Mouse (Mus musculus) layer of hippocampus, postnatal 10 days (tissue): ENCODE results near the gene Adgrg1. TPM values are rescaled to one million over a fixed set of nuclear protein-coding genes. Genes with fewer than 3 reads are reported as not detected.
"Not testable (repeated sequence)": the region's sequence is repeated elsewhere in the genome, so short reads cannot be mapped to it uniquely, and the experiment has no call there.

Source experiments
- DNase-seq, 2 experiments: peaks; one replicate each; pipeline ENCODE4 v3.0.0; 2021; ENCODE audit warnings: low spot score in 2 of 2
- total RNA-seq, 2 experiments: library from RNA; stranded (reverse); gene quantifications; 2 replicates each; pipeline ENCODE4 v1.2.3; 2021

Gene Adgrg1
- total RNA-seq, 2 experiments from 2014 or later: 160 to 164 TPM

- peak; percentile 37 to 48 for DNase-seq
Measured at GRCm38 (mm10) chr8:95025421-95025820, 50.9 kb downstream of the Adgrg1 start.

- not testable (repeated sequence) for DNase-seq
Measured at GRCm38 (mm10) chr8:95028391-95028790, 53.8 kb downstream of the Adgrg1 start.

GRCm38 (mm10) chr8:95037106-95037925 is 62.8 kb downstream of the Adgrg1 start:
- DNase-seq: peak; percentile 28 to 49

- no peak for DNase-seq
Measured at GRCm38 (mm10) chr8:95041883-95042784, 67.6 kb downstream of the Adgrg1 start.

- DNase-seq: no peak
Measured at GRCm38 (mm10) chr8:95044811-95045210, 70.3 kb downstream of the Adgrg1 start.

GRCm38 (mm10) chr8:95046982-95047381 is 72.4 kb downstream of the Adgrg1 start:
- no peak for DNase-seq

GRCm38 (mm10) chr8:95047884-95048680 is 73.5 kb downstream of the Adgrg1 start:
- no peak for DNase-seq

- DNase-seq: no peak
Measured at GRCm38 (mm10) chr8:95049636-95050035, 75.1 kb downstream of the Adgrg1 start.

- DNase-seq: no peak
Measured at GRCm38 (mm10) chr8:95054438-95054837, 79.9 kb downstream of the Adgrg1 start.

GRCm38 (mm10) chr8:95054927-95055510 is 80.5 kb downstream of the Adgrg1 start, which contains the start of gene Drc7:
Gene Drc7, plus strand, starts transcription at chr8:95055103.
- peak; percentile 12 to 21 for DNase-seq

GRCm38 (mm10) chr8:95056414-95056813 is 81.9 kb downstream of the Adgrg1 start:
- no peak for DNase-seq

- no peak for DNase-seq
Measured at GRCm38 (mm10) chr8:95058661-95059060, 84.1 kb downstream of the Adgrg1 start.

GRCm38 (mm10) chr8:95059812-95060533 is 85.4 kb downstream of the Adgrg1 start:
- DNase-seq: no peak

Other genes with a start within 250 kb of the Adgrg1 start
- not detected for gene Ccl22, start 229.2 kb upstream of the Adgrg1 start, total RNA-seq
- 100 to 1,000 TPM; 348 to 361 TPM for gene Cx3cl1, start 202.7 kb upstream of the Adgrg1 start, total RNA-seq
- 1 to 10 TPM; 6.4 to 7.5 TPM for gene Ccl17, start 164.3 kb upstream of the Adgrg1 start, total RNA-seq
- 10 to 100 TPM; 66.3 to 76.9 TPM for gene Coq9, start 136.4 kb upstream of the Adgrg1 start, total RNA-seq
- gene Ciapin1, start 136.4 kb upstream of the Adgrg1 start, total RNA-seq: 10 to 100 TPM; 73.4 to 95.8 TPM
- gene Polr2c, start 117.3 kb upstream of the Adgrg1 start, total RNA-seq: 10 to 100 TPM; 52.8 to 58.3 TPM
- gene Dok4, start 98.4 kb upstream of the Adgrg1 start, total RNA-seq: 10 to 100 TPM; 75.5 to 81.2 TPM
- 1 to 10 TPM; 4.0 to 4.2 TPM for gene Ccdc102a, start 56.7 kb upstream of the Adgrg1 start, total RNA-seq
- gene Adgrg5, start 51.1 kb upstream of the Adgrg1 start, total RNA-seq: under 1 TPM; 0.18 to 0.55 TPM
- under 1 TPM; 0.20 to 0.48 TPM for gene Adgrg3, start 42.9 kb downstream of the Adgrg1 start, total RNA-seq
- gene Drc7, start 80.4 kb downstream of the Adgrg1 start, total RNA-seq: 1 to 10 TPM; 1.9 to 3.2 TPM
- gene Katnb1, start 106.4 kb downstream of the Adgrg1 start, total RNA-seq: 10 to 100 TPM; 38.5 to 38.9 TPM
- 10 to 100 TPM; 72.4 to 90.2 TPM for gene Kifc3, start 228.1 kb downstream of the Adgrg1 start, total RNA-seq